Mouse (Mus musculus): ENCODE data around the gene D8Ertd738e. TPM values are rescaled to one million over a fixed set of nuclear protein-coding genes. Genes with fewer than 3 reads are reported as not detected.

The D8Ertd738e gene
- polyA plus RNA-seq (2012; rRNA removed), result 241 and 402 TPM in 2 replicates

DNA sequence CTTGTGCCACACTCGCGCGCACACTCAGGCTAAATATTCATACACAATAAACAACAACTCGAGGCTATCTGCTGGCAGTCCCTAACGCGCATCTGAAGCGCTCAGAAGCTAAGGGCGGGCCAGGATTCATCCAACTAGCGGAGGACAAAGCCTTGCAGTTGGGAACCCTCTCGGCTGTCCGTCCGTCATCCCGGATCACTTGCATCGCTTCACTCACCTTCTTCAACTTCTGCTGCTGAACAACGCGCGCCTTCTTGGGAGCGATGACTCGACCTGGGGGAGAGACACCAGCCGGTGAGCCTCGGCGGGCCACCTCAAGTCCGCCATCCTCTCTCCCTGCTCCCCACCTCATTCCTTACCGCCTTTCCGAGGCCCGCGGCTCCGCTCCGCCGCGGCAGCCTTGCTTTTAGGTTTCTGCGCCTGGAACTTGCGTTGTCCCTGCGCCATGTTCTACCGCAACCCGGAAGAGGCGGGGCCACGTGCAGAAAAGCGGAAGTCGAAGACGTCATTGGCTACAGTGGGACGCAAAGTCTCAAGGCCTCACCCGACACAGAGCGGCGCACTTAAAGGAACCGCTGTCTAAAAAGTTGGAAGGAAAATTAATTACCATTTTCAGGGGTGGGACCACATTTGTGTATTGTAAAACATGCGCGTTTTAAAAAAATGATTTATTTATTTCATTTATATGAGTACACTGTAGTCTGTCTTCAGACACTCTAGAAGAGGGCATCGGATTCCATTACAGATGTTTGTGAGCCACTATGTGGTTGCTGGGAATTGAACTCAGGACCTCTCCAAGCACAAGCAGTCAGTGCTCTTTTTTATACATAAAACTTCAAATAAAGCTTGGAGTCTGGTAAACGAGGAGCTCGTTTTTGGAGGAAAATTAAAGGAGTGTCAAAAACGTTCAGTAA, at the start of gene D8Ertd738e:
TSS of gene D8Ertd738e (minus strand) at position 463 of the 914 bp plus-strand sequence.

GRCm38 (mm10) chr8:84269950-84270773, 20.6 kb upstream of the D8Ertd738e start, which contains the start of gene Ccdc130:
TSS of gene Ccdc130 (minus strand) at chr8:84270380.

DNA sequence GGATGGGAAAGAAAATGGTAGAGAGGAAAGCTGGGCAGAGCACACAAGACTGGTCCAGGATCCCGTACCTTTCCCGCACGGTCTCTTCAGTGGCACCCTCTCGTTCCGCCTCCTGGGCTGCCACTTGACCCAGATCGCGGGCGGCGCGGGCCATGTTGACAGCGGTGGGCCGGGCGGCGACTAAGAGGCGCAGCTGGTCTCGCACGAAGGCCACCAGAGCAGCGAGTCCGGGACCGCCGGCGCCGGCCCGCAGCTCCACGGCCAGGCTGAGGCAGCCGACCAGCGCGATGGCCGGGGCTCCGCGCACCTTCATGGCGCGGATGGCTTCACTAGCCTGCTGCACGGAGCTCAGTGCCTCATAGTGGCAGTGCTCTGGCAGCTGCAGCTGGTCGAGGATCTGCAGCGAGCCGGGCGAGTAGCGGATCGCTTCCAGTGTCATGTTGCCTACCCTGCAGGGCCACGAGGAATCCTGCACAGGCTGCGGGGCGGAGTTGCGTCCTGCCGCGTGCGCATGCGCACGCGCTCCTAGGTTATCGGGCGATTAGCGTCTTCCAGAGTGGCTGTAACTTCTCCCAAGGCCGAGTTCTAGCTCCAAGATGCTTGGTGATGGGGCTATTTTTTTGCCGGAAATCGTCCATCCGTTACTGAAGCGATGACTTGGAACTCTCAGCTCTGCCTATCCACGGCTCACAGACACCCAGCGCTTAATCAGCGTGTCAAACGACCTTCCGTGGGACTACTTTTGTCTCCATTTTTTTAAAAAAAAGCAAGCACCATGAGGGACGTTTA, 7.5 kb upstream of the D8Ertd738e start, which contains the start of gene Mri1:
TSS of gene Mri1 (minus strand) at position 505 of the 789 bp plus-strand sequence.

GRCm38 (mm10) chr8:84236998-84237473, 12.5 kb downstream of the D8Ertd738e start, which contains the start of gene Zswim4:
TSS of gene Zswim4 (minus strand) at chr8:84237055.

Other genes starting within 250 kb of the D8Ertd738e start
- gene 1700067K01Rik, start 248.2 kb downstream of the D8Ertd738e start, polyA plus RNA-seq (2012; rRNA removed), result 0.81 and 1.1 TPM in 2 replicates
- 0.10 and 0.12 TPM in 2 replicates for gene 2210011C24Rik, start 237.5 kb downstream of the D8Ertd738e start, polyA plus RNA-seq (2012; rRNA removed)
- 6.2 and 10.8 TPM in 2 replicates for gene Palm3, start 228.2 kb downstream of the D8Ertd738e start, polyA plus RNA-seq (2012; rRNA removed)
- 0.37 and 0.45 TPM in 2 replicates for gene Il27ra, start 207.1 kb downstream of the D8Ertd738e start, polyA plus RNA-seq (2012; rRNA removed)
- gene Rln3, start 204.7 kb downstream of the D8Ertd738e start, polyA plus RNA-seq (2012; rRNA removed), result not detected in 2 replicates
- 2.5 and 2.7 TPM in 2 replicates for gene Gm10643, start 184.6 kb downstream of the D8Ertd738e start, polyA plus RNA-seq (2012; rRNA removed)
- gene Rfx1, start 182.9 kb downstream of the D8Ertd738e start, polyA plus RNA-seq (2012; rRNA removed), result 20.2 and 26.5 TPM in 2 replicates
- gene Dcaf15, start 145.0 kb downstream of the D8Ertd738e start, polyA plus RNA-seq (2012; rRNA removed), result 65.4 and 90.4 TPM in 2 replicates
- gene Podnl1, start 123.7 kb downstream of the D8Ertd738e start, polyA plus RNA-seq (2012; rRNA removed), result 0.07 and 0.32 TPM in 2 replicates
- gene Cc2d1a, start 101.8 kb downstream of the D8Ertd738e start, polyA plus RNA-seq (2012; rRNA removed), result 16.2 and 18.8 TPM in 2 replicates
- 1.4 and 1.6 TPM in 2 replicates for gene 4930432K21Rik, start 101.7 kb downstream of the D8Ertd738e start, polyA plus RNA-seq (2012; rRNA removed)
- 4.6 and 7.7 TPM in 2 replicates for gene Nanos3, start 64.5 kb downstream of the D8Ertd738e start, polyA plus RNA-seq (2012; rRNA removed)
- gene Zswim4, start 12.7 kb downstream of the D8Ertd738e start, polyA plus RNA-seq (2012; rRNA removed), result 39.1 and 41.8 TPM in 2 replicates
- gene Mri1, start 7.6 kb upstream of the D8Ertd738e start, polyA plus RNA-seq (2012; rRNA removed), result 38.0 and 61.4 TPM in 2 replicates
- gene Ccdc130, start 20.7 kb upstream of the D8Ertd738e start, polyA plus RNA-seq (2012; rRNA removed), result 27.5 and 38.7 TPM in 2 replicates
- 18.3 and 22.7 TPM in 2 replicates for gene Cacna1a, start 138.7 kb upstream of the D8Ertd738e start, polyA plus RNA-seq (2012; rRNA removed)